Mouse (Mus musculus) cerebral cortex, adult 2 months (tissue): ENCODE data around the gene Krt4.

Experiments used
- WGBS: fragments of 180-500 bp; shearing (Covaris S2); methylation state at CpG from one replicate; pipeline ENCODE4 v1.1.7; 2018; 5-methylcytosine and 5-hydroxymethylcytosine counted together

Krt4 gene

GRCm38 (mm10) chr15:101924635-101925034 lies at the start of gene Krt4:
Krt4 (minus strand) TSS chr15:101924735.
- 87% methylated on average over 11 of the region's 11 CpGs for whole genome bisulfite sequencing

GRCm38 (mm10) chr15:101973414-101974077 lies 49.0 kb upstream of the Krt4 start:
- WGBS = 10% methylated on average over 15 of the region's 15 CpGs

GRCm38 (mm10) chr15:101970536-101970935 lies 46.0 kb upstream of the Krt4 start:
- 35% methylated on average over 4 of the region's 6 CpGs for WGBS

- WGBS = 88% methylated on average over 8 of the region's 8 CpGs
Measured at GRCm38 (mm10) chr15:101966808-101967207, 42.3 kb upstream of the Krt4 start.

GRCm38 (mm10) chr15:101958891-101959290 lies 34.4 kb upstream of the Krt4 start:
- 83% methylated on average over 3 of the region's 3 CpGs for WGBS

GRCm38 (mm10) chr15:101954187-101954586 lies 29.7 kb upstream of the Krt4 start, which contains the start of gene Krt78:
Krt78 (minus strand) TSS chr15:101954287.
- 91% methylated on average over 9 of the region's 9 CpGs for WGBS

- WGBS = 98% methylated on average over 7 of the region's 7 CpGs
Measured at GRCm38 (mm10) chr15:101952733-101953474, 28.4 kb upstream of the Krt4 start.

GRCm38 (mm10) chr15:101945430-101945829 lies 20.9 kb upstream of the Krt4 start:
- 81% methylated on average over 1 of the region's 1 CpGs for WGBS

- 59% methylated on average over 8 of the region's 8 CpGs for WGBS
Measured at GRCm38 (mm10) chr15:101941948-101942347, 17.4 kb upstream of the Krt4 start.

GRCm38 (mm10) chr15:101940274-101940829 lies 15.8 kb upstream of the Krt4 start, which contains the start of gene Krt79:
Krt79 (minus strand) TSS chr15:101940324.
- 74% methylated on average over 6 of the region's 6 CpGs for WGBS

- WGBS = 82% methylated on average over 9 of the region's 9 CpGs
Measured at GRCm38 (mm10) chr15:101938600-101939308, 14.2 kb upstream of the Krt4 start.

- 81% methylated on average over 6 of the region's 6 CpGs for WGBS
Measured at GRCm38 (mm10) chr15:101933024-101933423, 8.5 kb upstream of the Krt4 start.

- 28% methylated on average over 17 of the region's 17 CpGs for WGBS
Measured at GRCm38 (mm10) chr15:101929666-101930065, 5.1 kb upstream of the Krt4 start.

GRCm38 (mm10) chr15:101929087-101929486 lies 4.6 kb upstream of the Krt4 start:
- WGBS = 41% methylated on average over 9 of the region's 9 CpGs

- 71% methylated on average over 12 of the region's 12 CpGs for WGBS
Measured at GRCm38 (mm10) chr15:101927340-101928080, 3.0 kb upstream of the Krt4 start.

- 82% methylated on average over 1 of the region's 1 CpGs for WGBS
Measured at GRCm38 (mm10) chr15:101925041-101925440, 506 bp upstream of the Krt4 start.

- 98% methylated on average over 2 of the region's 2 CpGs for WGBS
Measured at GRCm38 (mm10) chr15:101922296-101922695, 2.2 kb downstream of the Krt4 start.

- 76% methylated on average over 2 of the region's 2 CpGs for WGBS
Measured at GRCm38 (mm10) chr15:101916072-101916471, 8.5 kb downstream of the Krt4 start.

- 87% methylated on average over 5 of the region's 5 CpGs for WGBS
Measured at GRCm38 (mm10) chr15:101904849-101905248, 19.7 kb downstream of the Krt4 start.

- 79% methylated on average over 12 of the region's 12 CpGs for WGBS
Measured at GRCm38 (mm10) chr15:101902171-101903149, 22.1 kb downstream of the Krt4 start.
